Mouse (Mus musculus) large intestine, adult 2 months (tissue): ENCODE data around the gene Lrp6. TPM values are rescaled to one million over a fixed set of nuclear protein-coding genes. Genes with fewer than 3 reads are reported as not detected.

ENCODE experiments used
- DNase-seq: peaks from one replicate; pipeline ENCODE4 v3.0.0-alpha.2; 2012; ENCODE audit warnings: low read depth, low spot score
- WGBS: fragments of 180-500 bp; shearing (Covaris S2); methylation state at CpG from one replicate; pipeline ENCODE4 v1.1.7; 2018; 5-methylcytosine and 5-hydroxymethylcytosine counted together
- polyA plus RNA-seq: library from polyadenylated mRNA; depleted of rRNA; stranded (reverse); fragments of >200 nt; gene quantifications from 2 replicates; pipeline ENCODE4 v1.2.3, GENCODE M21; 2012

Lrp6 gene
- polyA plus RNA-seq, 1 experiment = 11.2 TPM

GRCm38 (mm10) chr6:134448451-134448850 lies 118.3 kb downstream of the Lrp6 start:
- 94% methylated on average over 12 of the region's 12 CpGs for WGBS
- DNase-seq = no peak

GRCm38 (mm10) chr6:134443925-134444324 lies 122.8 kb downstream of the Lrp6 start:
- DNase-seq = no peak
- WGBS = 12% methylated on average over 5 of the region's 5 CpGs

GRCm38 (mm10) chr6:134443198-134443904 lies 123.4 kb downstream of the Lrp6 start:
- DNase-seq = peak; percentile 92
- WGBS = 26% methylated on average over 9 of the region's 9 CpGs

- 57% methylated on average over 5 of the region's 5 CpGs for WGBS
- DNase-seq = no peak
These were observed 124.5 kb downstream of the Lrp6 start for GRCm38 (mm10) chr6:134442219-134442618.

GRCm38 (mm10) chr6:134441716-134442115 lies 125.0 kb downstream of the Lrp6 start:
- no peak for DNase-seq
- 81% methylated on average over 3 of the region's 3 CpGs for WGBS

GRCm38 (mm10) chr6:134440023-134440422 lies 126.7 kb downstream of the Lrp6 start:
- no peak for DNase-seq
- WGBS = 58% methylated on average over 10 of the region's 10 CpGs

- no peak for DNase-seq
- 59% methylated on average over 23 of the region's 23 CpGs for WGBS
These were observed 127.3 kb downstream of the Lrp6 start for GRCm38 (mm10) chr6:134439401-134440021.

GRCm38 (mm10) chr6:134436955-134437354 lies 129.8 kb downstream of the Lrp6 start:
- 55% methylated on average over 5 of the region's 5 CpGs for WGBS
- DNase-seq = no peak

GRCm38 (mm10) chr6:134434866-134435390 lies 131.8 kb downstream of the Lrp6 start:
- no peak for DNase-seq
- WGBS = 81% methylated on average over 9 of the region's 9 CpGs

- WGBS = 80% methylated on average over 6 of the region's 6 CpGs
- DNase-seq = no peak
These were observed 132.7 kb downstream of the Lrp6 start for GRCm38 (mm10) chr6:134434044-134434443.

GRCm38 (mm10) chr6:134433281-134433680 lies 133.5 kb downstream of the Lrp6 start:
- 93% methylated on average over 3 of the region's 3 CpGs for WGBS
- no peak for DNase-seq

GRCm38 (mm10) chr6:134431583-134431982 lies 135.2 kb downstream of the Lrp6 start:
- 79% methylated on average over 4 of the region's 4 CpGs for WGBS
- no peak for DNase-seq

GRCm38 (mm10) chr6:134430161-134430799 lies 136.5 kb downstream of the Lrp6 start:
- no peak for DNase-seq
- 73% methylated on average over 9 of the region's 9 CpGs for WGBS

GRCm38 (mm10) chr6:134428455-134428854 lies 138.3 kb downstream of the Lrp6 start:
- DNase-seq = no peak

GRCm38 (mm10) chr6:134427165-134427564 lies 139.6 kb downstream of the Lrp6 start:
- 93% methylated on average over 3 of the region's 3 CpGs for WGBS
- no peak for DNase-seq

More at GRCm38 (mm10) chr6:134428455-134428854, 138.3 kb downstream of the Lrp6 start:
- WGBS = 81% methylated on average over 5 of the region's 5 CpGs

- 52% methylated on average over 11 of the region's 11 CpGs for WGBS
- no peak for DNase-seq
These were observed 141.5 kb downstream of the Lrp6 start for GRCm38 (mm10) chr6:134425216-134425717.

GRCm38 (mm10) chr6:134421921-134422320 lies 144.8 kb downstream of the Lrp6 start:
- WGBS = 65% methylated on average over 6 of the region's 6 CpGs
- no peak for DNase-seq

- WGBS = 45% methylated on average over 8 of the region's 8 CpGs
These were observed 146.4 kb downstream of the Lrp6 start for GRCm38 (mm10) chr6:134420375-134420774.

GRCm38 (mm10) chr6:134417886-134418285 lies 148.9 kb downstream of the Lrp6 start:
- DNase-seq = no peak
- 89% methylated on average over 3 of the region's 3 CpGs for WGBS

More at GRCm38 (mm10) chr6:134420375-134420774, 146.4 kb downstream of the Lrp6 start:
- no peak for DNase-seq

- DNase-seq = no peak
- WGBS = 86% methylated on average over 3 of the region's 3 CpGs
These were observed 150.1 kb downstream of the Lrp6 start for GRCm38 (mm10) chr6:134416556-134417105.
